ENCODE assay signal across 27 mouse cellular contexts in genomic region chr3:111553358-111553757, GRCm38 (mm10).
DNase-seq lines count a peak whose midpoint lies in the region; ATAC-seq and TF ChIP-seq lines count a peak whose summit lies in the region.
"Had no signal": no experiment of that assay in that cellular context is flagged by ENCODE, and none has a peak within 500 bp of the region (broad histone marks: within the 10 kb centered on the region; RNA-seq: fewer than 3 reads in every experiment).

No protein-coding gene starts in this region.

- H3K4me3 ChIP-seq in hindbrain, embryonic 14.5 days (replicated peaks; ENCODE audit: low read length), result no peak overlapping the region
- no peak overlapping the region for H3K4me3 ChIP-seq in hindbrain, embryonic 11.5 days (ENCODE audit: low read depth, low read length)
- H3K4me3 ChIP-seq in midbrain, postnatal 0 days (ENCODE audit: low read depth, low read length), result no peak overlapping the region
- no peak overlapping the region for H3K4me3 ChIP-seq in midbrain, embryonic 13.5 days (replicated peaks)
- H3K4me3 ChIP-seq: embryonic facial prominence, embryonic 12.5 days; erythroblast, embryonic 14.5 days; forebrain, embryonic 13.5 days; limb, embryonic 12.5 days; neural tube, embryonic 12.5 days had no signal

- peak; percentile 49 for TF ChIP-seq CTCF in midbrain, postnatal 0 days (IDR thresholded peaks at IDR 0.05)

- no peaks in the 10 kb centered on the region for H3K4me1 ChIP-seq in hindbrain, embryonic 14.5 days (replicated peaks; ENCODE audit: control insufficient read depth, insufficient read depth, low read length)
- no peaks in the 10 kb centered on the region for H3K4me1 ChIP-seq in hindbrain, embryonic 11.5 days (replicated peaks; ENCODE audit: control insufficient read depth, insufficient read depth, low read length)
- no peaks in the 10 kb centered on the region for H3K4me1 ChIP-seq in midbrain, postnatal 0 days (ENCODE audit: insufficient read depth, low read length)
- no peaks in the 10 kb centered on the region for H3K4me1 ChIP-seq in midbrain, embryonic 13.5 days (replicated peaks)
- H3K4me1 ChIP-seq: embryonic facial prominence, embryonic 12.5 days; forebrain, embryonic 13.5 days; limb, embryonic 12.5 days; neural tube, embryonic 12.5 days had no signal

- H3K4me2 ChIP-seq in hindbrain, embryonic 14.5 days (replicated peaks), result no peak overlapping the region
- no peak overlapping the region for H3K4me2 ChIP-seq in hindbrain, embryonic 11.5 days (replicated peaks; ENCODE audit: low read depth, low read length)
- H3K4me2 ChIP-seq in midbrain, postnatal 0 days (ENCODE audit: low read depth, low read length, poor library complexity, severe bottlenecking), result no peak overlapping the region
- no peak overlapping the region for H3K4me2 ChIP-seq in midbrain, embryonic 13.5 days (replicated peaks)
- H3K4me2 ChIP-seq: embryonic facial prominence, embryonic 12.5 days; forebrain, embryonic 13.5 days; heart, embryonic 11.5 days; limb, embryonic 12.5 days; liver, embryonic 11.5 days; midbrain, embryonic 11.5 days; neural tube, embryonic 12.5 days had no signal

- H3K27ac ChIP-seq in hindbrain, embryonic 14.5 days, result no peak overlapping the region
- H3K27ac ChIP-seq in hindbrain, embryonic 11.5 days (ENCODE audit: low read depth, low read length), result no peak overlapping the region
- no peak overlapping the region for H3K27ac ChIP-seq in midbrain, postnatal 0 days (ENCODE audit: low read depth, low read length)
- H3K27ac ChIP-seq in midbrain, embryonic 13.5 days, result no peak overlapping the region
- H3K27ac ChIP-seq: embryonic facial prominence, embryonic 12.5 days; forebrain, embryonic 13.5 days; limb, embryonic 12.5 days; neural tube, embryonic 12.5 days had no signal

- peak; percentile 4 to 10 for DNase-seq in cerebellum, postnatal 10 days
- DNase-seq in cerebellum, postnatal 36 days, result no peak
- peak; percentile 53 for DNase-seq in hindbrain, embryonic 14.5 days (ENCODE audit: low spot score)
- DNase-seq in hindbrain, embryonic 11.5 days (ENCODE audit: low spot score), result no peak
- DNase-seq in midbrain, postnatal 0 days (ENCODE audit: low spot score), result no peak
- peak; percentile 4 for DNase-seq in retina, postnatal 1 day
- DNase-seq in adrenal gland, postnatal 4 days (ENCODE audit: low spot score in 2 of 2), result no peak
- DNase-seq: adrenal gland, postnatal 14 days; cerebellum, adult 18-20 months; gastrocnemius, postnatal 14 days; heart, adult 11 months; kidney, adult 11 months; liver, postnatal 0 days; lung, postnatal 14 days; right cerebral cortex, adult 18-20 months; right cerebral cortex, postnatal 4 days; thymus, postnatal 14 days had no signal

- H3K27me3 ChIP-seq in hindbrain, embryonic 14.5 days (ENCODE audit: control insufficient read depth, insufficient read depth, low read length), result no peaks in the 10 kb centered on the region
- no peaks in the 10 kb centered on the region for H3K27me3 ChIP-seq in hindbrain, embryonic 11.5 days (ENCODE audit: control insufficient read depth, insufficient read depth, low read length)
- H3K27me3 ChIP-seq in midbrain, postnatal 0 days (ENCODE audit: insufficient read depth, low read length), result no peaks in the 10 kb centered on the region
- no peaks in the 10 kb centered on the region for H3K27me3 ChIP-seq in midbrain, embryonic 13.5 days
- H3K27me3 ChIP-seq: embryonic facial prominence, embryonic 12.5 days; forebrain, embryonic 13.5 days; limb, embryonic 12.5 days; neural tube, embryonic 12.5 days had no signal

- H3K9me3 ChIP-seq in hindbrain, embryonic 14.5 days (ENCODE audit: control insufficient read depth, low read length), result no peaks in the 10 kb centered on the region
- no peaks in the 10 kb centered on the region for H3K9me3 ChIP-seq in hindbrain, embryonic 11.5 days (ENCODE audit: control insufficient read depth, low read length)
- H3K9me3 ChIP-seq in midbrain, postnatal 0 days (ENCODE audit: low read length), result no peaks in the 10 kb centered on the region
- no peaks in the 10 kb centered on the region for H3K9me3 ChIP-seq in midbrain, embryonic 13.5 days
- H3K9me3 ChIP-seq: embryonic facial prominence, embryonic 12.5 days; forebrain, embryonic 13.5 days; limb, embryonic 12.5 days; neural tube, embryonic 12.5 days had no signal

- no peak overlapping the region for H3K9ac ChIP-seq in hindbrain, embryonic 14.5 days
- H3K9ac ChIP-seq in hindbrain, embryonic 11.5 days (ENCODE audit: low read depth, low read length), result no peak overlapping the region
- H3K9ac ChIP-seq in midbrain, postnatal 0 days (replicated peaks; ENCODE audit: low read length, poor library complexity, severe bottlenecking), result no peak overlapping the region
- H3K9ac ChIP-seq in midbrain, embryonic 13.5 days (replicated peaks), result no peak overlapping the region
- H3K9ac ChIP-seq: embryonic facial prominence, embryonic 12.5 days; forebrain, embryonic 13.5 days; limb, embryonic 12.5 days; liver, postnatal 0 days; neural tube, embryonic 12.5 days had no signal

- ATAC-seq in hindbrain, embryonic 14.5 days (ENCODE audit: low FRiP score), result no peak
- no peak for ATAC-seq in hindbrain, embryonic 11.5 days (ENCODE audit: low FRiP score)
- no peak for ATAC-seq in midbrain, postnatal 0 days (ENCODE audit: low FRiP score)
- no peak for ATAC-seq in midbrain, embryonic 13.5 days
- ATAC-seq: activated CD4-positive, CD25-positive, alpha-beta regulatory T cell, adult 4 months; forebrain, embryonic 13.5 days; liver, postnatal 0 days had no signal

- H3K36me3 ChIP-seq in hindbrain, embryonic 14.5 days (replicated peaks; ENCODE audit: control insufficient read depth, insufficient read depth), result no peaks in the 10 kb centered on the region
- no peaks in the 10 kb centered on the region for H3K36me3 ChIP-seq in hindbrain, embryonic 11.5 days (ENCODE audit: control insufficient read depth, insufficient read depth, low read length)
- H3K36me3 ChIP-seq in midbrain, postnatal 0 days (ENCODE audit: insufficient read depth, low read length), result no peaks in the 10 kb centered on the region
- H3K36me3 ChIP-seq in midbrain, embryonic 13.5 days, result no peaks in the 10 kb centered on the region
- H3K36me3 ChIP-seq: embryonic facial prominence, embryonic 12.5 days; limb, embryonic 12.5 days; neural tube, embryonic 12.5 days had no signal

Comparison
In these comparisons a context has a peak if more than half of its experiments do, and no peak if none do; other contexts are left out.
1. DNase-seq: peak in cerebellum, postnatal 10 days (2 of 2), hindbrain, embryonic 14.5 days (single experiment) and retina, postnatal 1 day (single experiment); none in cerebellum, postnatal 36 days (0 of 2), hindbrain, embryonic 11.5 days (single experiment), midbrain, postnatal 0 days (single experiment) and adrenal gland, postnatal 4 days (0 of 2).